Mouse (Mus musculus): ENCODE measurements at regions not wholly inside any gene's neighbourhood (a gene's known extent, or its start where the extent isn't known, plus 50 kb on each side); places are given as distances from the start of the nearest gene placed in this dataset.
"Not testable (repeated sequence)": the region's sequence is repeated elsewhere in the genome, so short reads cannot be mapped to it uniquely, and the experiment has no call there.

- 79% methylated on average over 6 of the region's 6 CpGs for WGBS
- H3K27ac ChIP-seq (ENCODE audit: control insufficient read depth, insufficient read depth, low read depth, low read length, poor library complexity), result no peak overlapping the region
- H3K4me3 ChIP-seq (replicated peaks; ENCODE audit: control insufficient read depth, low read depth, low read length), result no peak overlapping the region
- TF ChIP-seq POLR2A (IDR thresholded peaks at IDR 0.05; ENCODE audit: borderline replicate concordance, control insufficient read depth, low read depth, low read length) (no peak), CTCF (IDR thresholded peaks at IDR 0.05; ENCODE audit: control insufficient read depth, insufficient read depth, low read length) (no peak)
- no peaks in the 10 kb centered on the region for H3K4me1 ChIP-seq (ENCODE audit: control insufficient read depth, insufficient read depth, low read length)
These were observed 93.4 kb upstream of the Dlg1 start for GRCm38 (mm10) chr16:31569871-31570270.

GRCm38 (mm10) chr16:31570311-31571139, 92.7 kb upstream of the Dlg1 start:
- Histone ChIP-seq H3K4me1 (ENCODE audit: control insufficient read depth, insufficient read depth, low read length) (no peaks in the 10 kb centered on the region), H3K4me3 (replicated peaks; ENCODE audit: control insufficient read depth, low read depth, low read length) (no peak overlapping the region), H3K27ac (ENCODE audit: control insufficient read depth, insufficient read depth, low read depth, low read length, poor library complexity) (no peak overlapping the region)
- TF ChIP-seq CTCF (IDR thresholded peaks at IDR 0.05; ENCODE audit: control insufficient read depth, insufficient read depth, low read length), result no peak
- TF ChIP-seq POLR2A (IDR thresholded peaks at IDR 0.05; ENCODE audit: borderline replicate concordance, control insufficient read depth, low read depth, low read length), result no peak
- WGBS, result 78% methylated on average over 20 of the region's 20 CpGs

- 84% methylated on average over 9 of the region's 9 CpGs for WGBS
- H3K27ac ChIP-seq (ENCODE audit: control insufficient read depth, insufficient read depth, low read depth, low read length, poor library complexity); H3K4me3 ChIP-seq (replicated peaks; ENCODE audit: control insufficient read depth, low read depth, low read length); H3K4me1 ChIP-seq (ENCODE audit: control insufficient read depth, insufficient read depth, low read length): not testable (repeated sequence)
These were observed 89.4 kb upstream of the Dlg1 start for GRCm38 (mm10) chr16:31573833-31574232.

GRCm38 (mm10) chr16:31575646-31576045, 87.6 kb upstream of the Dlg1 start:
- 51% methylated on average over 11 of the region's 11 CpGs for WGBS
- H3K4me1 ChIP-seq (ENCODE audit: control insufficient read depth, insufficient read depth, low read length); H3K4me3 ChIP-seq (replicated peaks; ENCODE audit: control insufficient read depth, low read depth, low read length); H3K27ac ChIP-seq (ENCODE audit: control insufficient read depth, insufficient read depth, low read depth, low read length, poor library complexity): not testable (repeated sequence)

GRCm38 (mm10) chr16:31576422-31576821, 86.8 kb upstream of the Dlg1 start:
- Histone ChIP-seq H3K4me3 (replicated peaks; ENCODE audit: control insufficient read depth, low read depth, low read length) (no peak overlapping the region), H3K27ac (ENCODE audit: control insufficient read depth, insufficient read depth, low read depth, low read length, poor library complexity) (no peak overlapping the region), H3K4me1 (ENCODE audit: control insufficient read depth, insufficient read depth, low read length) (no peaks in the 10 kb centered on the region)
- TF ChIP-seq POLR2A (IDR thresholded peaks at IDR 0.05; ENCODE audit: borderline replicate concordance, control insufficient read depth, low read depth, low read length) (no peak), CTCF (IDR thresholded peaks at IDR 0.05; ENCODE audit: control insufficient read depth, insufficient read depth, low read length) (no peak)
- WGBS, result 79% methylated on average over 8 of the region's 8 CpGs

- TF ChIP-seq POLR2A (IDR thresholded peaks at IDR 0.05; ENCODE audit: borderline replicate concordance, control insufficient read depth, low read depth, low read length) (no peak), CTCF (IDR thresholded peaks at IDR 0.05; ENCODE audit: control insufficient read depth, insufficient read depth, low read length) (no peak)
- H3K4me1 ChIP-seq (ENCODE audit: control insufficient read depth, insufficient read depth, low read length), result no peaks in the 10 kb centered on the region
- no peak overlapping the region for H3K4me3 ChIP-seq (replicated peaks; ENCODE audit: control insufficient read depth, low read depth, low read length)
- H3K27ac ChIP-seq (ENCODE audit: control insufficient read depth, insufficient read depth, low read depth, low read length, poor library complexity), result no peak overlapping the region
- WGBS, result 78% methylated on average over 7 of the region's 7 CpGs
These were observed 85.9 kb upstream of the Dlg1 start for GRCm38 (mm10) chr16:31577347-31577746.

GRCm38 (mm10) chr16:31579318-31579717, 83.9 kb upstream of the Dlg1 start:
- 78% methylated on average over 3 of the region's 3 CpGs for WGBS
- H3K27ac ChIP-seq (ENCODE audit: control insufficient read depth, insufficient read depth, low read depth, low read length, poor library complexity), result no peak overlapping the region
- no peak overlapping the region for H3K4me3 ChIP-seq (replicated peaks; ENCODE audit: control insufficient read depth, low read depth, low read length)
- H3K4me1 ChIP-seq (ENCODE audit: control insufficient read depth, insufficient read depth, low read length), result no peaks in the 10 kb centered on the region
- no peak for TF ChIP-seq CTCF (IDR thresholded peaks at IDR 0.05; ENCODE audit: control insufficient read depth, insufficient read depth, low read length)

GRCm38 (mm10) chr16:31580779-31581178, 82.5 kb upstream of the Dlg1 start:
- Histone ChIP-seq H3K4me3 (replicated peaks; ENCODE audit: control insufficient read depth, low read depth, low read length) (no peak overlapping the region), H3K4me1 (ENCODE audit: control insufficient read depth, insufficient read depth, low read length) (no peaks in the 10 kb centered on the region), H3K27ac (ENCODE audit: control insufficient read depth, insufficient read depth, low read depth, low read length, poor library complexity) (no peak overlapping the region)
- TF ChIP-seq POLR2A (IDR thresholded peaks at IDR 0.05; ENCODE audit: borderline replicate concordance, control insufficient read depth, low read depth, low read length), result no peak
- TF ChIP-seq CTCF (IDR thresholded peaks at IDR 0.05; ENCODE audit: control insufficient read depth, insufficient read depth, low read length), result no peak
- WGBS, result 89% methylated on average over 6 of the region's 6 CpGs

- WGBS, result 80% methylated on average over 4 of the region's 4 CpGs
- no peak for TF ChIP-seq POLR2A (IDR thresholded peaks at IDR 0.05; ENCODE audit: borderline replicate concordance, control insufficient read depth, low read depth, low read length)
- TF ChIP-seq CTCF (IDR thresholded peaks at IDR 0.05; ENCODE audit: control insufficient read depth, insufficient read depth, low read length), result no peak
- no peak overlapping the region for H3K4me3 ChIP-seq (replicated peaks; ENCODE audit: control insufficient read depth, low read depth, low read length)
- no peaks in the 10 kb centered on the region for H3K4me1 ChIP-seq (ENCODE audit: control insufficient read depth, insufficient read depth, low read length)
- no peak overlapping the region for H3K27ac ChIP-seq (ENCODE audit: control insufficient read depth, insufficient read depth, low read depth, low read length, poor library complexity)
These were observed 80.4 kb upstream of the Dlg1 start for GRCm38 (mm10) chr16:31582885-31583284.

Measured in bone marrow, adult 2 months (tissue).